Mouse (Mus musculus): ENCODE data around the gene Rgs9bp.
"Not testable (repeated sequence)": the region's sequence is repeated elsewhere in the genome, so short reads cannot be mapped to it uniquely, and the experiment has no call there.

Gene Rgs9bp

DNA sequence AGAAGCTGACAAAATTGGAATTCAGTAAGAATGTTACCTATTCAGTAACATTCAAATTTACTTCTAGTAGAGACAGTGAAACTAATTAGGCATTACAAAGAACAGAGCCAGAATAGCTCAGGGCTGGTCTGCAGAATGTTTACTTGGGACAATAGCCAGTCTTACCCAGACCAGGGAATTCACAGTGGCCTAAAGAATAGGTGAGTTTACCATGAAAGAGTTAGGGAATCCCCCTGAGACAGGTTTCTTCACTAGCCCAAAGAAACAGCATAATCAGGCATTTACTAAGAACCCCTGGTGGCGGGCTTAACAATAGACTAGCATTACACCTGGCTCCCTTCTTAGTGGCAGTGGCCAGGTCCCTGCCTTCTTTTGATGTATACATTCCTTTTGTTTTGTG, 54.8 kb downstream of the Rgs9bp start:
- DNase-seq (ENCODE audit: low spot score in 2 of 2) = not testable (repeated sequence)

GRCm38 (mm10) chr7:35530026-35530425, 55.4 kb downstream of the Rgs9bp start:
- DNase-seq (ENCODE audit: low spot score in 2 of 2) = no peak
